Mouse (Mus musculus): ENCODE results near the gene Retnlg. TPM values are rescaled to one million over a fixed set of nuclear protein-coding genes. Genes with fewer than 3 reads are reported as not detected.

The Retnlg gene
- not detected for polyA plus RNA-seq (2015; fragmentation: Illumina TruSeq; extraction: RNeasy Lipid Tissue Mini Kit (QIAGEN cat#74804); ENCODE audit: insufficient read depth, low read depth, low replicate concordance)

DNA sequence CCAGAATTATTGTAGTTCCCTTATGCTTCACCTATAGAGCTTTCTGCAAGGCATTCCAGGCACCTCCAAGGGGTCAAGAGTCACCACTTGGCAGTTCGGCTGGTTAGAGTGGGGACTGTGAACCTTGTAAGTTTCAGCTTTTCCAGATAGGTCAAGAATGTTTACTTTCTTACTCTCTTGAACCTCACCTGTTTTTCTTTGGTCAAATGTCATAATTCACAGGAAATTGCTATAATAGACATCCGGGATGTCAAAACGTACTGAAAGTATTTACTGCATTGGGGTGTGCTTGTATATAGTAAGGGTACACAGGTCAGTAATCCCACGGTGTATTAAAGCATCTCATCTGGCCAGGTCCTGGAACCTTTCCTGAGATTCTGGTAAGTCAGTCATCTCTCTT is at the start of gene Retnlg:
Gene Retnlg, plus strand, starts transcription at position 301 of the 400 bp plus-strand sequence.

GRCm38 (mm10) chr16:48842266-48842665 is 30.2 kb upstream of the Retnlg start, which contains the start of gene Retnla:
Gene Retnla, plus strand, starts transcription at chr16:48842551.

Other genes with a start within 250 kb of the Retnlg start
- not detected for gene Trat1, start 100.6 kb upstream of the Retnlg start, polyA plus RNA-seq (2015; fragmentation: Illumina TruSeq; extraction: RNeasy Lipid Tissue Mini Kit (QIAGEN cat#74804); ENCODE audit: insufficient read depth, low read depth, low replicate concordance)
- not detected for gene Retnlb, start 55.8 kb upstream of the Retnlg start, polyA plus RNA-seq (2015; fragmentation: Illumina TruSeq; extraction: RNeasy Lipid Tissue Mini Kit (QIAGEN cat#74804); ENCODE audit: insufficient read depth, low read depth, low replicate concordance)
- 24.8 TPM for gene Retnla, start 30.1 kb upstream of the Retnlg start, polyA plus RNA-seq (2015; fragmentation: Illumina TruSeq; extraction: RNeasy Lipid Tissue Mini Kit (QIAGEN cat#74804); ENCODE audit: insufficient read depth, low read depth, low replicate concordance)
- 1.4 TPM for gene Dzip3, start 121.5 kb downstream of the Retnlg start, polyA plus RNA-seq (2015; fragmentation: Illumina TruSeq; extraction: RNeasy Lipid Tissue Mini Kit (QIAGEN cat#74804); ENCODE audit: insufficient read depth, low read depth, low replicate concordance)
- 0.78 TPM for gene Cip2a, start 121.6 kb downstream of the Retnlg start, polyA plus RNA-seq (2015; fragmentation: Illumina TruSeq; extraction: RNeasy Lipid Tissue Mini Kit (QIAGEN cat#74804); ENCODE audit: insufficient read depth, low read depth, low replicate concordance)
- gene Myh15, start 184.9 kb downstream of the Retnlg start, polyA plus RNA-seq (2015; fragmentation: Illumina TruSeq; extraction: RNeasy Lipid Tissue Mini Kit (QIAGEN cat#74804); ENCODE audit: insufficient read depth, low read depth, low replicate concordance), result not detected